Mouse (Mus musculus) stomach, postnatal 0 days (tissue): ENCODE measurements around the gene Rexo2. TPM values are rescaled to one million over a fixed set of nuclear protein-coding genes. Genes with fewer than 3 reads are reported as not detected.

Experiments used
- ATAC-seq: fragments of 200-750 bp; cut with Nextera tagmentation; 2 replicates; pipeline ENCODE4 v1.8.0; 2017; ENCODE audit not compliant: low FRiP score, low TSS enrichment
- DNase-seq: peaks from one replicate; pipeline ENCODE4 v3.0.0-alpha.2; 2016; ENCODE audit warnings: low spot score
- H3K27ac ChIP-seq: fragments of 300-500 bp; sonication (generic); replicated peaks from 2 replicates; pipeline ENCODE4 v1.5.1; 2014; ENCODE audit warnings: mild to moderate bottlenecking, control low read depth
- H3K27me3 ChIP-seq: fragments of 300-500 bp; sonication (generic); 2 replicates; pipeline ENCODE4 v1.6.1; 2014; ENCODE audit warnings: low read length; ENCODE audit not compliant: control insufficient read depth, insufficient read depth
- H3K36me3 ChIP-seq: fragments of 300-500 bp; sonication (generic); 2 replicates; pipeline ENCODE4 v1.6.1; 2014; ENCODE audit warnings: low read length, mixed read lengths; ENCODE audit not compliant: control insufficient read depth, insufficient read depth
- H3K4me1 ChIP-seq: fragments of 300-500 bp; sonication (generic); replicated peaks from 2 replicates; pipeline ENCODE4 v1.6.1; 2014; ENCODE audit warnings: antibody characterized with exemption; ENCODE audit not compliant: control insufficient read depth, insufficient read depth
- H3K4me2 ChIP-seq: fragments of 300-500 bp; sonication (generic); replicated peaks from 2 replicates; pipeline ENCODE4 v1.6.1; 2014; ENCODE audit warnings: low read depth, mild to moderate bottlenecking, control low read depth, moderate library complexity
- H3K4me3 ChIP-seq: fragments of 300-500 bp; sonication (generic); 2 replicates; pipeline ENCODE4 v1.5.1; 2014; ENCODE audit warnings: low read depth, low read length, control low read depth
- H3K9ac ChIP-seq: fragments of 300-500 bp; sonication (generic); 2 replicates; pipeline ENCODE4 v1.6.1; 2014; ENCODE audit warnings: mild to moderate bottlenecking, low read length, control low read depth, mixed read lengths
- H3K9me3 ChIP-seq: fragments of 300-500 bp; sonication (generic); 2 replicates; pipeline ENCODE4 v1.6.1; 2016; ENCODE audit warnings: low read length; ENCODE audit not compliant: control insufficient read depth
- CTCF ChIP-seq: IDR thresholded peaks from 2 replicates; pipeline ENCODE4 v1.5.1; 2016; ENCODE audit warnings: antibody characterized with exemption, low read depth, mild to moderate bottlenecking, moderate library complexity
- EP300 ChIP-seq: optimal IDR thresholded peaks from 2 replicates; pipeline ENCODE3; 2016; ENCODE audit warnings: antibody characterized with exemption
- WGBS: fragments of 180-500 bp; shearing (Covaris S2); extraction: QIAGEN DNeasy Blood & Tissue Kit; methylation state at CpG from one replicate; pipeline ENCODE4 v1.1.7; 2014; 5-methylcytosine and 5-hydroxymethylcytosine counted together
- polyA plus RNA-seq: library from polyadenylated mRNA; unstranded; fragments of >200 nt; fragmentation: Nextera tagmentation; extraction: Ambion mirVana; gene quantifications from 2 replicates; pipeline ENCODE4 v1.2.1, GENCODE M21; 2015

Rexo2 gene
- polyA plus RNA-seq, 1 experiment from 2014 or later: 172 TPM

GRCm38 (mm10) chr9:48465671-48466070 lies 14.8 kb downstream of the Rexo2 start:
- 94% methylated on average over 3 of the region's 3 CpGs for WGBS
- ATAC-seq: no peak
- Histone ChIP-seq H3K27me3 (no peaks in the 10 kb centered on the region), H3K4me1 (no peaks in the 10 kb centered on the region), H3K27ac (no peak overlapping the region), H3K9ac (no peak overlapping the region), H3K4me3 (no peak overlapping the region), H3K4me2 (no peak overlapping the region), H3K36me3 (peaks cover 4% of the 10 kb centered on the region; the same call in 1 of the 2 replicates), H3K9me3 (no peaks in the 10 kb centered on the region)
- TF ChIP-seq CTCF: peak; percentile 61
- TF ChIP-seq EP300: no peak
- no peak for DNase-seq

GRCm38 (mm10) chr9:48461545-48461944 lies 18.9 kb downstream of the Rexo2 start:
- TF ChIP-seq EP300 (no peak), CTCF (no peak)
- Histone ChIP-seq H3K9me3 (no peaks in the 10 kb centered on the region), H3K4me2 (no peak overlapping the region), H3K4me3 (no peak overlapping the region), H3K4me1 (no peaks in the 10 kb centered on the region), H3K9ac (no peak overlapping the region), H3K27me3 (no peaks in the 10 kb centered on the region), H3K36me3 (no peaks in the 10 kb centered on the region), H3K27ac (no peak overlapping the region)
- ATAC-seq (no peak), DNase-seq (no peak)
- 74% methylated on average over 3 of the region's 3 CpGs for WGBS

GRCm38 (mm10) chr9:48460720-48461119 lies 19.7 kb downstream of the Rexo2 start:
- no peaks in the 10 kb centered on the region for H3K27me3 ChIP-seq
- TF ChIP-seq CTCF: no peak
- no peak overlapping the region for H3K4me3 ChIP-seq
- WGBS: 85% methylated on average over 8 of the region's 8 CpGs
- H3K4me2 ChIP-seq: no peak overlapping the region
- no peak for DNase-seq
- no peaks in the 10 kb centered on the region for H3K36me3 ChIP-seq
- ATAC-seq: no peak
- H3K9ac ChIP-seq: no peak overlapping the region
- H3K4me1 ChIP-seq: no peaks in the 10 kb centered on the region
- no peak overlapping the region for H3K27ac ChIP-seq
- H3K9me3 ChIP-seq: no peaks in the 10 kb centered on the region

- TF ChIP-seq EP300: no peak
- no peaks in the 10 kb centered on the region for H3K4me1 ChIP-seq
- no peak overlapping the region for H3K4me3 ChIP-seq
- H3K9me3 ChIP-seq: no peaks in the 10 kb centered on the region
- H3K4me2 ChIP-seq: no peak overlapping the region
- H3K36me3 ChIP-seq: no peaks in the 10 kb centered on the region
- ATAC-seq (no peak), DNase-seq (no peak)
- no peaks in the 10 kb centered on the region for H3K27me3 ChIP-seq
- no peak overlapping the region for H3K9ac ChIP-seq
- WGBS: 87% methylated on average over 5 of the region's 5 CpGs
- no peak overlapping the region for H3K27ac ChIP-seq
Measured at GRCm38 (mm10) chr9:48459391-48459790, 21.0 kb downstream of the Rexo2 start.

- no peak for ATAC-seq
- peak; percentile 47 for TF ChIP-seq CTCF
- no peak for TF ChIP-seq EP300
- H3K4me2 ChIP-seq: no peak overlapping the region
- no peak for DNase-seq
- no peak overlapping the region for H3K4me3 ChIP-seq
- no peaks in the 10 kb centered on the region for H3K27me3 ChIP-seq
- H3K36me3 ChIP-seq: no peaks in the 10 kb centered on the region
- H3K9ac ChIP-seq: no peak overlapping the region
- no peaks in the 10 kb centered on the region for H3K4me1 ChIP-seq
- H3K9me3 ChIP-seq: no peaks in the 10 kb centered on the region
- no peak overlapping the region for H3K27ac ChIP-seq
- WGBS: 70% methylated on average over 3 of the region's 3 CpGs
Measured at GRCm38 (mm10) chr9:48458879-48459278, 21.5 kb downstream of the Rexo2 start.

GRCm38 (mm10) chr9:48455961-48456360 lies 24.5 kb downstream of the Rexo2 start:
- no peak for ATAC-seq
- no peak for DNase-seq

More at GRCm38 (mm10) chr9:48455961-48456360, 24.5 kb downstream of the Rexo2 start:
- Histone ChIP-seq H3K36me3 (no peaks in the 10 kb centered on the region), H3K4me2 (no peak overlapping the region), H3K27ac (no peak overlapping the region), H3K27me3 (no peaks in the 10 kb centered on the region), H3K9me3 (no peaks in the 10 kb centered on the region), H3K4me1 (no peaks in the 10 kb centered on the region), H3K9ac (no peak overlapping the region), H3K4me3 (no peak overlapping the region)
- 85% methylated on average over 3 of the region's 3 CpGs for WGBS
- no peak for TF ChIP-seq EP300
- no peak for TF ChIP-seq CTCF
